Mouse (Mus musculus) MEL (cell line): Measurements from ENCODE around the gene Gm20388.

Experiments used
- GABPA ChIP-seq: IDR thresholded peaks from 2 replicates; pipeline ENCODE4 v1.6.1; 2012; ENCODE audit warnings: low read depth, mild to moderate bottlenecking, inconsistent platforms, low read length, improper control_type of control experiment, moderate library complexity
- GATA1 ChIP-seq: IDR thresholded peaks from 2 replicates; pipeline ENCODE4 v1.6.1; 2011; ENCODE audit warnings: low read depth, low read length, improper control_type of control experiment
- NELFE ChIP-seq: IDR thresholded peaks from 2 replicates; pipeline ENCODE4 v1.6.1; 2011; ENCODE audit warnings: low read depth, low read length, improper control_type of control experiment
- POLR2A ChIP-seq, 2 experiments: IDR thresholded peaks; 2 replicates each; pipeline ENCODE4 v1.6.1; 2011 to 2012; ENCODE audit warnings: low read length in 2 of 2, mild to moderate bottlenecking in 2 of 2, control low read depth in 1 of 2, improper control_type of control experiment in 1 of 2, low read depth in 1 of 2, moderate library complexity in 1 of 2; ENCODE audit not compliant: control insufficient read depth in 1 of 2, insufficient read depth in 1 of 2, poor library complexity in 1 of 2
- ZNF384 ChIP-seq: IDR thresholded peaks from 2 replicates; pipeline ENCODE4 v1.6.1; 2012; ENCODE audit warnings: low read depth, mild to moderate bottlenecking, inconsistent platforms, low read length, improper control_type of control experiment

DNA sequence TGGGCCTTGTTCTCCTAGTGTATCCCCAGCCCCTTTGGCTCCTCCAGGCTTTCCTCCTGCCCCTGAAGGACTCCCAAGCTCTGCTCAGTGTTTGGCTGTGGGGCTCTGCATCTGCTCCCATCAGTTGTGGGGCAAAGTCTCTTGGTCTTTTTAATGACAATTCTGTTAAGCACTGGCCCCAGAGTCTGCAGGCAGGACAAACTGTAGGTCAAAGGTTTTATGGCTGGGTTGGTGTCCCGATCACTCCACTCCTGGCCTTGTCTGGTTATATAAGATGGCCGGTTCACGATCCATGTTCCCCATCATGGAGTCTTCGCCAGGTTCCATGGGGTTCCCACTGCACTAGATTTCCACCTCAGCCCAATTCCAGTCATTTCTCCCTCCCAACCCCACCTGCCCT lies 23.0 kb downstream of the Gm20388 start:
- TF ChIP-seq POLR2A (IDR thresholded peaks at IDR 0.05; ENCODE audit: control insufficient read depth in 1 of 2, insufficient read depth in 1 of 2, low read depth in 1 of 2, low read length in 2 of 2, poor library complexity in 1 of 2), result no peak
- no peak for TF ChIP-seq GATA1
- TF ChIP-seq ZNF384, result no peak
- TF ChIP-seq GABPA, result no peak
- no peak for TF ChIP-seq NELFE
